Mouse (Mus musculus) CH12.LX (cell line): ENCODE results near the gene P2rx7. TPM values are rescaled to one million over a fixed set of nuclear protein-coding genes. Genes with fewer than 3 reads are reported as not detected.

Source experiments
- DNase-seq: peaks from one replicate; pipeline ENCODE4 v3.0.0-alpha.2; 2013; ENCODE audit errors: extremely low read depth
- H3K27ac ChIP-seq: 2 replicates; pipeline ENCODE4 v1.5.1; 2012; ENCODE audit warnings: low read depth, mild to moderate bottlenecking, control low read depth, moderate library complexity; ENCODE audit not compliant: insufficient read depth
- H3K27me3 ChIP-seq: replicated peaks from 2 replicates; pipeline ENCODE3; 2012; ENCODE audit warnings: inconsistent platforms
- H3K36me3 ChIP-seq, 2 experiments: replicated peaks in 1 of 2; 2 replicates each; pipeline versions ENCODE3 to v1.6.1; 2012; ENCODE audit warnings: inconsistent platforms in 1 of 2, low read length in 1 of 2, mild to moderate bottlenecking in 1 of 2, mixed read lengths in 1 of 2, moderate library complexity in 1 of 2; ENCODE audit not compliant: control insufficient read depth in 1 of 2, insufficient read depth in 1 of 2
- H3K4me1 ChIP-seq, 2 experiments: 2 replicates each; pipeline ENCODE4 v1.6.1; 2012; ENCODE audit warnings: inconsistent platforms in 1 of 2, moderate library complexity in 1 of 2; ENCODE audit not compliant: insufficient read depth in 2 of 2, control insufficient read depth in 1 of 2
- H3K4me2 ChIP-seq: 2 replicates; pipeline ENCODE4 v1.6.1; 2012; ENCODE audit warnings: low read depth, mild to moderate bottlenecking, control low read depth; ENCODE audit not compliant: poor library complexity, insufficient read depth, severe bottlenecking
- H3K4me3 ChIP-seq, 3 experiments: fragments of 150-350 bp in 1 of 3; sonication (generic) in 1 of 3; replicated peaks in 1 of 3; 2 replicates each; pipeline versions ENCODE3 to v1.5.1; 2011 to 2012; ENCODE audit warnings: low read depth in 2 of 3, low read length in 2 of 3, mild to moderate bottlenecking in 2 of 3, moderate library complexity in 2 of 3, control low read depth in 1 of 3, improper control_type of control experiment in 1 of 3, inconsistent platforms in 1 of 3, mixed read lengths in 1 of 3; ENCODE audit not compliant: poor library complexity in 1 of 3
- H3K79me2 ChIP-seq: replicated peaks from 2 replicates; pipeline ENCODE4 v1.6.1; 2012; ENCODE audit warnings: mild to moderate bottlenecking, moderate library complexity; ENCODE audit not compliant: control insufficient read depth, poor library complexity, insufficient read depth, severe bottlenecking; ENCODE audit errors: extremely low read depth
- H3K9ac ChIP-seq: 2 replicates; pipeline ENCODE4 v1.6.1; 2012; ENCODE audit warnings: low read depth, mild to moderate bottlenecking, control low read depth, moderate library complexity; ENCODE audit not compliant: insufficient read depth
- H3K9me3 ChIP-seq: replicated peaks from 2 replicates; pipeline ENCODE3; 2012; ENCODE audit warnings: low read length, inconsistent platforms, mixed read lengths
- CHD1 ChIP-seq: IDR thresholded peaks from 2 replicates; pipeline ENCODE4 v1.6.1; 2012; ENCODE audit warnings: low read depth, low read length, improper control_type of control experiment, inconsistent platforms
- CTCF ChIP-seq, 2 experiments: IDR thresholded peaks in 1 of 2; conservative IDR thresholded peaks in 1 of 2; 2 replicates each; pipeline ENCODE4 v1.5.1; 2011 to 2012; ENCODE audit warnings: low read depth in 2 of 2, low read length in 2 of 2, improper control_type of control experiment in 1 of 2, inconsistent platforms in 1 of 2, mild to moderate bottlenecking in 1 of 2, moderate library complexity in 1 of 2
- E2F4 ChIP-seq: IDR thresholded peaks from 2 replicates; pipeline ENCODE4 v1.6.1; 2011; ENCODE audit warnings: low read depth, low read length, improper control_type of control experiment; ENCODE audit not compliant: insufficient replicate concordance
- ELF1 ChIP-seq: IDR thresholded peaks from 2 replicates; pipeline ENCODE4 v1.6.1; 2014; ENCODE audit warnings: low read depth, mild to moderate bottlenecking, inconsistent platforms, low read length, improper control_type of control experiment
- EP300 ChIP-seq: IDR thresholded peaks from 2 replicates; pipeline ENCODE4 v1.6.1; 2011; ENCODE audit warnings: low read length, improper control_type of control experiment
- GABPA ChIP-seq: IDR thresholded peaks from 2 replicates; pipeline ENCODE4 v1.6.1; 2012; ENCODE audit warnings: low read depth, low read length, improper control_type of control experiment, inconsistent platforms; ENCODE audit not compliant: insufficient replicate concordance
- HCFC1 ChIP-seq: IDR thresholded peaks from 2 replicates; pipeline ENCODE4 v1.6.1; 2012; ENCODE audit warnings: low read depth, mild to moderate bottlenecking, inconsistent platforms, low read length, improper control_type of control experiment
- IRF4 ChIP-seq: IDR thresholded peaks from 2 replicates; pipeline ENCODE4 v1.6.1; 2014; ENCODE audit warnings: low read depth, mild to moderate bottlenecking, inconsistent platforms, low read length, improper control_type of control experiment
- JUN ChIP-seq: IDR thresholded peaks from 2 replicates; pipeline ENCODE4 v1.6.1; 2011; ENCODE audit warnings: low read depth, mild to moderate bottlenecking, low read length, improper control_type of control experiment, moderate library complexity; ENCODE audit not compliant: insufficient read depth
- JUND ChIP-seq: conservative IDR thresholded peaks from 2 replicates; pipeline ENCODE4 v1.6.1; 2011; ENCODE audit warnings: low read depth, low read length, improper control_type of control experiment
- MAX ChIP-seq: IDR thresholded peaks from 2 replicates; pipeline ENCODE4 v1.6.1; 2011; ENCODE audit warnings: low read length, improper control_type of control experiment
- MAZ ChIP-seq: IDR thresholded peaks from 2 replicates; pipeline ENCODE4 v1.6.1; 2012; ENCODE audit warnings: low read depth, mild to moderate bottlenecking, inconsistent platforms, low read length, improper control_type of control experiment, moderate library complexity
- MXI1 ChIP-seq: IDR thresholded peaks from 2 replicates; pipeline ENCODE4 v1.6.1; 2011; ENCODE audit warnings: mild to moderate bottlenecking, low read depth, low read length, improper control_type of control experiment
- MYC ChIP-seq: IDR thresholded peaks from 2 replicates; pipeline ENCODE4 v1.6.1; 2011; ENCODE audit warnings: low read depth, mild to moderate bottlenecking, improper control_type of control experiment, low read length
- NELFE ChIP-seq: IDR thresholded peaks from 2 replicates; pipeline ENCODE4 v1.6.1; 2011; ENCODE audit warnings: low read depth, low read length, improper control_type of control experiment
- PAX5 ChIP-seq: IDR thresholded peaks from 2 replicates; pipeline ENCODE4 v1.6.1; 2012; ENCODE audit warnings: low read length, inconsistent platforms, mixed read lengths
- POLR2A ChIP-seq: IDR thresholded peaks from 2 replicates; pipeline ENCODE4 v1.6.1; 2011; ENCODE audit warnings: low read depth, mild to moderate bottlenecking, improper control_type of control experiment, low read length
- RAD21 ChIP-seq: IDR thresholded peaks from 2 replicates; pipeline ENCODE4 v1.6.1; 2011; ENCODE audit warnings: low read depth, mild to moderate bottlenecking, low read length, improper control_type of control experiment, moderate library complexity
- RCOR1 ChIP-seq: conservative IDR thresholded peaks from 2 replicates; pipeline ENCODE4 v1.6.1; 2012; ENCODE audit warnings: low read depth, mild to moderate bottlenecking, inconsistent platforms, low read length, improper control_type of control experiment
- SIN3A ChIP-seq: IDR thresholded peaks from 2 replicates; pipeline ENCODE4 v1.6.1; 2012; ENCODE audit warnings: low read length, improper control_type of control experiment, inconsistent platforms
- TBP ChIP-seq: conservative IDR thresholded peaks from 2 replicates; pipeline ENCODE4 v1.6.1; 2011; ENCODE audit warnings: low read depth, low read length, improper control_type of control experiment
- TCF12 ChIP-seq: IDR thresholded peaks from 2 replicates; pipeline ENCODE4 v1.6.1; 2014; ENCODE audit warnings: low read depth, mild to moderate bottlenecking, inconsistent platforms, low read length, improper control_type of control experiment
- UBTF ChIP-seq: IDR thresholded peaks from 2 replicates; pipeline ENCODE4 v1.6.1; 2012; ENCODE audit warnings: low read depth, mild to moderate bottlenecking, inconsistent platforms, low read length, improper control_type of control experiment, moderate library complexity
- USF2 ChIP-seq: conservative IDR thresholded peaks from 2 replicates; pipeline ENCODE4 v1.6.1; 2011; ENCODE audit warnings: low read depth, low read length, improper control_type of control experiment
- ZC3H11A ChIP-seq: IDR thresholded peaks from 2 replicates; pipeline ENCODE4 v1.6.1; 2012; ENCODE audit warnings: low read depth, mild to moderate bottlenecking, inconsistent platforms, low read length, improper control_type of control experiment
- ZMIZ1 ChIP-seq: IDR thresholded peaks from 2 replicates; pipeline ENCODE4 v1.6.1; 2012; ENCODE audit warnings: low read depth, mild to moderate bottlenecking, inconsistent platforms, low read length, improper control_type of control experiment
- ZNF384 ChIP-seq: IDR thresholded peaks from 2 replicates; pipeline ENCODE4 v1.6.1; 2012; ENCODE audit warnings: low read depth, low read length, improper control_type of control experiment, inconsistent platforms
- dilution Hi-C: fragments of 300-500 bp; cut with MboI; formaldehyde crosslinking; loops from 2 replicates; pipeline ENCODE4 v1.14.3; 2020; ENCODE audit warnings: low sequenced_read_pairs; ENCODE audit not compliant: extremely low pct_unique_long_range_greater_than_20kb, extremely low pct_ligation_motif_present
- in situ Hi-C: fragments of 300-500 bp; cut with MboI; formaldehyde crosslinking; loops from 3 replicates; pipeline ENCODE4 v1.14.3; 2019; ENCODE audit warnings: low sequenced_read_pairs, low pct_ligation_motif_present, low pct_unique_long_range_greater_than_20kb, mixed read lengths
- polyA plus RNA-seq: library from polyadenylated mRNA; unstranded; fragments of >175 nt; gene quantifications from 2 replicates; pipeline ENCODE4 v1.2.1, GENCODE M21; 2012; ENCODE audit warnings: low read depth; ENCODE audit not compliant: insufficient read length
- total RNA-seq, 2 experiments: library from RNA; depleted of rRNA; stranded (reverse); fragments of 300-350 nt in 1 of 2; fragments of >200 nt in 1 of 2; gene quantifications; 2 replicates each; pipeline ENCODE4 v1.2.3; 2012 to 2014

P2rx7 gene
- total and polyA plus RNA-seq, 3 experiments: 0.59 to 1.5 (median 1.5) TPM

DNA sequence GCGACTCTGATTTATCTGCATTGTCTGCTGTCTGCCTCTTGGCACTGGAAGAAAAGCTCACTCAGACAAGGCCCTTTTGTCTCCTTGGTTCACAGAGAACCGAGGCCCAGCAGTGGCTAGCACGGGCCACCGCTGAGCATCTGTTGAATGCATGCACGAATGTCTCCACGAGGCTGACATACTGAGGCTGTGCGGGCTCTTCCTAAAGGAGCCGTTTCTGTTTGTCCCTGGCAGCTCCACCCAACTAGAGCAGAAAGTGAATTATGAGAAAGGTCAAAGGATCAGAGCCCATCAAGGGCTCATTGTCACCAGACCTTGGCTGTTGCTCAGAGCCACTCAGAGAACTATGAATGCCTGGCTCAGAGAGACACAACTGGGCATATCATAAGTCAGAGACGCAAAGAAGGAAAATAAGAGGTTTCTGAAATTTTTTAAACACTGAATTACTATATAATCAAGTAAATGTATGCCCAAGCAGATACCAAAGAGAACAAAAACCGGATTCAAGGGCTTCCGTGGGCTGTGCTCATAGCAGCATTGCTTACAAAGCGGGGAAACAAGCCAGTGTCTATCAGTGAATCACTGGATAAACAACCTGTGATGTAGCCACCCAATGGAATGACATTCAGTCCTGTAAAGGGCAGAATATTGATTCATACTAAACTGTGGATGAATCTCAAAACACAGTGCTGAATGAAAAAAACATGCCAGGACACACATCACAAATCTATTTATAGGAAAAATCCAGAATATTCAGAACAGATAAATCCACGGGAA, 49.9 kb downstream of the P2rx7 start:
- in situ Hi-C loops: no loop called here

DNA sequence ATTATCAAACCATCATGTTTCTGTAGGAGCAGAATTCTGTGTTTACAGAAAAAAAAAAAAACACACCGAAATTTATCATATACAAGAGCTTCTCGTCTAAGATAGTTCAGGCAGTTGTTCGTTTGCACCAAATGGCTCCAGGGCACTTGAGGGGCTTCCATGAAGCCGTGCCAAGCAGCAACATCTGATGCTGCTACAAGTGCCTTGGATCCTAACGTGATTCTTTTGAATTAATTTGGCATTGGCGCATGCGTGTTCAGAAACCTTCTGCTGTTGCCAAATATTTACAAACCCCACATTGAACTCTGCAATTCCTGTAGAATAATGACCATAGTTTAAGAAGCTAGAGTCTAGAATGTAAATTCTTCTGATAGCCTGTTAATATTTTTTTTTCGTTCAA, 51.8 kb downstream of the P2rx7 start:
- in situ Hi-C loops (no loop called here), dilution Hi-C loops (no loop called here)
- no peak overlapping the region for H3K4me2 ChIP-seq
- H3K4me3 ChIP-seq: no peak overlapping the region
- DNase-seq: no peak
- H3K4me1 ChIP-seq: peaks cover 6 to 15% of the 10 kb centered on the region in 2 experiments
- H3K79me2 ChIP-seq: no peaks in the 10 kb centered on the region
- TF ChIP-seq PAX5 (no peak), USF2 (no peak), E2F4 (no peak), TCF12 (no peak), EP300 (no peak), ELF1 (no peak), JUND (no peak), JUN (no peak), HCFC1 (no peak), GABPA (no peak), RAD21 (no peak), NELFE (no peak)
- H3K9ac ChIP-seq: no peak overlapping the region
- no peaks in the 10 kb centered on the region for H3K9me3 ChIP-seq
- H3K27ac ChIP-seq: no peak overlapping the region
- no peaks in the 10 kb centered on the region for H3K27me3 ChIP-seq
- no peaks in the 10 kb centered on the region for H3K36me3 ChIP-seq

More for the DNA sequence above, 49.9 kb downstream of the P2rx7 start:
- Histone ChIP-seq H3K79me2 (no peaks in the 10 kb centered on the region), H3K27me3 (no peaks in the 10 kb centered on the region), H3K27ac (no peak overlapping the region), H3K4me1 (peaks cover 0 to 12% of the 10 kb centered on the region in 2 experiments; a peak in 2 of 4 replicates), H3K4me3 (no peak overlapping the region), H3K9ac (no peak overlapping the region), H3K36me3 (no peaks in the 10 kb centered on the region), H3K4me2 (no peak overlapping the region), H3K9me3 (no peaks in the 10 kb centered on the region)
- no peak for DNase-seq
- dilution Hi-C loops: no loop called here
- TF ChIP-seq TBP: no peak
- TF ChIP-seq SIN3A: no peak
- no peak for TF ChIP-seq E2F4
- TF ChIP-seq CHD1: no peak
- TF ChIP-seq POLR2A: no peak
- no peak for TF ChIP-seq ZMIZ1
- no peak for TF ChIP-seq MAX
- TF ChIP-seq RCOR1: no peak
- TF ChIP-seq RAD21: no peak
- no peak for TF ChIP-seq ZNF384
- TF ChIP-seq EP300: no peak
- no peak for TF ChIP-seq TCF12
- TF ChIP-seq UBTF: no peak
- no peak for TF ChIP-seq IRF4
- TF ChIP-seq MXI1: no peak
- TF ChIP-seq MAZ: no peak
- TF ChIP-seq CTCF (conservative IDR thresholded peaks at IDR 0.05 in 1 of 2, IDR thresholded peaks at IDR 0.05 in 1 of 2; ENCODE audit: low read depth in 2 of 2, low read length in 2 of 2): no peak
- no peak for TF ChIP-seq ZC3H11A
- TF ChIP-seq MYC: no peak
- no peak for TF ChIP-seq NELFE
